Mouse (Mus musculus): Measurements from ENCODE around the gene Nhs.

DNA sequence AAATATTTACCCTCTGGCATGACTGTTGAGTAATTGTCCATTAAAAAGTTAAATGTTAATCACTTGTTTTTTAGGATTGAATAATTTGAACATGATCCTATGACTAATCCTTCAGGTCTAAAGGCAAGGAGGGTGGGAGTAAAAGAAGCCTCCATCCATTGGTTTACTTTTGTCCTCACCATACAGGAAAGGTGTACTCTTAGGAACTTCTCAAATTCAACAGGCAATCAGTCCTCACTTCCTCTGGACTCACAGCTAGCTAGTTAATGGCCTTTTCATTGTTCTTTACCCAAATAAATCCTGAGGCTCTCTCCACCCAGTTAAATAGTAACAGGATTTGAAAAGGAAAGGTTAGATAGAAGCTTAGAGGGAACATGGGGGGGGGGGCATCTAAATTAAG, 196.2 kb downstream of the Nhs start:
- TF ChIP-seq CTCF (IDR thresholded peaks at IDR 0.05; ENCODE audit: borderline replicate concordance, extremely low read depth, insufficient read depth, insufficient read length) (no peak), POLR2A (IDR thresholded peaks at IDR 0.05; ENCODE audit: borderline replicate concordance, extremely low read depth, insufficient read depth, insufficient read length, poor library complexity, severe bottlenecking) (no peak)
